ENCODE assay signal across 19 mouse cellular contexts in the genomic region with DNA sequence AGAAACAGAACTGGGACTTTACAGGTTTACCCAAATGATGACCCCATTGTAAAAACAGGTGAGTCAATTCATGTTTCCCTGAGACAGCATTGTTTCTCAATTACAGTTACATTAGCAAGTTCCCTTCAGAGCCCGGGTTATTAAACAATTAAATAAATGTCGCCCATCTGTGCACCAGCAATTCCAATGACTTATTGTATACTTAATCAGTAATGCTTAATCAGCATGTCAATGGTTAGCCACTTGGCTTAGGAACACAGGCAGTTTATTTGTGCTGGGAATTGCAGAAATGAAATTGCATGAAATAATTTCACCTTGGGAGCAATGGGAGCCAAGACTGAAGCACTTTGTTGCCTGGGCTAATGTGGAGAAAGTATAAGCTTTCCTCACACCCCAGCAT.
"Had no signal": no experiment of that assay in that cellular context is flagged by ENCODE, and none has a peak within 500 bp of the region (broad histone marks: within the 10 kb centered on the region; RNA-seq: fewer than 3 reads in every experiment).

No protein-coding gene starts in this region.

- ATAC-seq: liver, postnatal 0 days; lung, postnatal 0 days; midbrain, embryonic 16.5 days had no signal

- H3K27ac ChIP-seq: liver, embryonic 13.5 days; liver, embryonic 15.5 days; lung, embryonic 15.5 days; macrophage; midbrain, embryonic 12.5 days; stomach, embryonic 15.5 days; stomach, postnatal 0 days had no signal

- DNase-seq: liver, embryonic 13.5 days; liver, postnatal 0 days; lung, adult 2 months; lung, postnatal 14 days; lung, postnatal 36 days; midbrain, embryonic 14.5 days; right cerebral cortex, postnatal 14 days; thymus, adult 2 months; thymus, postnatal 25 days; thymus, postnatal 4 days had no signal

- H3K9me3 ChIP-seq: liver, embryonic 13.5 days; liver, embryonic 15.5 days; lung, embryonic 15.5 days; midbrain, embryonic 12.5 days; stomach, embryonic 15.5 days had no signal

- H3K4me1 ChIP-seq: liver, embryonic 13.5 days; liver, embryonic 15.5 days; lung, embryonic 15.5 days; megakaryocyte, embryonic 14.5 days; midbrain, embryonic 12.5 days; stomach, embryonic 15.5 days had no signal

- H3K9ac ChIP-seq: liver, embryonic 13.5 days; liver, embryonic 15.5 days; liver, postnatal 0 days; lung, embryonic 15.5 days; midbrain, embryonic 12.5 days; stomach, embryonic 15.5 days had no signal

- H3K4me3 ChIP-seq: liver, embryonic 13.5 days; liver, embryonic 15.5 days; lung, embryonic 15.5 days; megakaryocyte, embryonic 14.5 days; midbrain, embryonic 12.5 days; stomach, embryonic 15.5 days had no signal

- H3K27me3 ChIP-seq: liver, embryonic 13.5 days; liver, embryonic 15.5 days; lung, embryonic 15.5 days; megakaryocyte, embryonic 14.5 days; midbrain, embryonic 12.5 days; stomach, embryonic 15.5 days had no signal

- H3K36me3 ChIP-seq: liver, embryonic 13.5 days; liver, embryonic 15.5 days; lung, embryonic 15.5 days; midbrain, embryonic 12.5 days; stomach, embryonic 15.5 days had no signal

- H3K4me2 ChIP-seq: liver, embryonic 13.5 days; liver, embryonic 15.5 days; lung, embryonic 15.5 days; midbrain, embryonic 12.5 days; stomach, embryonic 15.5 days had no signal
